Mouse (Mus musculus): ENCODE measurements around the gene Aldh3b3.

GRCm38 (mm10) chr19:4017921-4018587 is 59.6 kb downstream of the Aldh3b3 start:
- TF ChIP-seq JUND (conservative IDR thresholded peaks at IDR 0.05; ENCODE audit: low read depth, low read length) (no peak), CHD2 (IDR thresholded peaks at IDR 0.05; ENCODE audit: low read length) (no peak)
